Mouse (Mus musculus) intestine, embryonic 15.5 days (tissue): ENCODE results near the gene Zfp747. TPM values are rescaled to one million over a fixed set of nuclear protein-coding genes. Genes with fewer than 3 reads are reported as not detected.
"Not testable (repeated sequence)": the region's sequence is repeated elsewhere in the genome, so short reads cannot be mapped to it uniquely, and the experiment has no call there.

Experiments
- ATAC-seq: fragments of 200-750 bp; cut with Nextera tagmentation; 2 replicates; pipeline ENCODE4 v1.8.0; 2017; ENCODE audit warnings: moderate TSS enrichment, moderate library complexity
- H3K27ac ChIP-seq: fragments of 300-500 bp; sonication (generic); 2 replicates; pipeline ENCODE4 v1.5.1; 2015; ENCODE audit warnings: mild to moderate bottlenecking, inconsistent platforms
- H3K27me3 ChIP-seq: fragments of 300-500 bp; sonication (generic); replicated peaks from 2 replicates; pipeline ENCODE4 v1.6.1; 2015; ENCODE audit warnings: inconsistent platforms
- H3K36me3 ChIP-seq: fragments of 300-500 bp; sonication (generic); 2 replicates; pipeline ENCODE4 v1.6.1; 2015; ENCODE audit warnings: inconsistent platforms
- H3K4me1 ChIP-seq: fragments of 300-500 bp; sonication (generic); replicated peaks from 2 replicates; pipeline ENCODE4 v1.6.1; 2015; ENCODE audit warnings: inconsistent platforms
- H3K4me2 ChIP-seq: fragments of 300-500 bp; sonication (generic); replicated peaks from 2 replicates; pipeline ENCODE4 v1.6.1; 2015; ENCODE audit warnings: mild to moderate bottlenecking, inconsistent platforms
- H3K4me3 ChIP-seq: fragments of 300-500 bp; sonication (generic); replicated peaks from 2 replicates; pipeline ENCODE4 v1.5.1; 2015; ENCODE audit warnings: inconsistent platforms
- H3K9ac ChIP-seq: fragments of 300-500 bp; sonication (generic); 2 replicates; pipeline ENCODE4 v1.6.1; 2015; ENCODE audit warnings: inconsistent platforms
- H3K9me3 ChIP-seq: fragments of 300-500 bp; sonication (generic); 2 replicates; pipeline ENCODE4 v1.6.1; 2016; ENCODE audit warnings: inconsistent platforms
- WGBS: fragments of 180-500 bp; shearing (Covaris S2); methylation state at CpG from one replicate; pipeline ENCODE4 v1.1.7; 2015; 5-methylcytosine and 5-hydroxymethylcytosine counted together
- polyA plus RNA-seq: library from polyadenylated mRNA; unstranded; fragments of >200 nt; fragmentation: Nextera tagmentation; extraction: Ambion mirVana; gene quantifications from 2 replicates; pipeline ENCODE4 v1.2.1, GENCODE M21; 2015

Gene Zfp747
- polyA plus RNA-seq, 1 experiment from 2014 or later = 10.5 TPM

DNA sequence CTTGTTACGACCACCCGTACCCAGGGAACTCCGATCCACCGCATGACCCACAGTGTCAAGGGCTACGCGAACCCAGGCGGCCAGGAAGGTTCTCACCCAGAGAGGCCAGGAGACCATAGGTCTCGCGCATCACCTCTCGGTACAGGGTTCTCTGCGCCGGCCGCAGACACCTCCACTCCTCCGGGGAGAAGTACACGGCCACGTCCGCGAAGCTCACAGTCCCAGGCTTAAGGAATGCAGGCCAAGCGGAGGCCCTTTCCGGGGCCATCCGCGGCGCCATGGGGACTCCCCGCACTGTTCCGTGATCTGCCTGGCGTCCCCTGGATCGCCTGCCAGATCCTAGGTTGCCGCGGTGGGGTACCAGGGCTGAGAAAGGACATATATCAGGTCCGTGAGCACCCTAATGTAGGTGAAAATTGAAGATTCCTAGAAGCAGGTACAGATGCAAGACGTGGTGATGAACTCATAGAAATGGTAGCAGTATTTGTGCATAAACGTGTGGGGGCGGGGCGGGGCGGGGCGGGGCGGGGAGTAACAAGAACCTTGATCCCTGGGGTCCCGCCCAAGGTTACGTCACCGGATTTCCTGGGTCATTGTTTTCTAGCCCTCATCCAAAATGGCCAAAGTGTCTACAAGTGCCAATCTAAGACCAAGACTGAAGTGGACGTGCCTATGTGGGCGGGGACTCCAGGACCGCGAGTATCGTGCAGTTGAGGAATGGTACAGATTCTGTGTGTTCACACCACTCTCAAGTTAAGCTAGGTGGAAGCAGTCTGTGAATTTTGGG, 17.5 kb upstream of the Zfp747 start, which contains the start of gene E430018J23Rik:
E430018J23Rik (minus strand) TSS at position 473 of the 787 bp plus-strand sequence.
- peak within 1 kb of the TSS; percentile 74 for H3K4me2 ChIP-seq
- peaks cover 9% of the 10 kb centered on the region for H3K4me1 ChIP-seq
- H3K4me3 ChIP-seq = peak within 1 kb of the TSS; percentile 72
- ATAC-seq = peak; percentile 96
- H3K9ac ChIP-seq = peak within 1 kb of the TSS; percentile 83
- H3K27ac ChIP-seq = peak within 1 kb of the TSS; percentile 91
- no peaks in the 10 kb centered on the region for H3K27me3 ChIP-seq
- peaks cover 14% of the 10 kb centered on the region for H3K36me3 ChIP-seq
- WGBS = under 1% methylated on average over 45 of the region's 45 CpGs
- H3K9me3 ChIP-seq = no peaks in the 10 kb centered on the region

DNA sequence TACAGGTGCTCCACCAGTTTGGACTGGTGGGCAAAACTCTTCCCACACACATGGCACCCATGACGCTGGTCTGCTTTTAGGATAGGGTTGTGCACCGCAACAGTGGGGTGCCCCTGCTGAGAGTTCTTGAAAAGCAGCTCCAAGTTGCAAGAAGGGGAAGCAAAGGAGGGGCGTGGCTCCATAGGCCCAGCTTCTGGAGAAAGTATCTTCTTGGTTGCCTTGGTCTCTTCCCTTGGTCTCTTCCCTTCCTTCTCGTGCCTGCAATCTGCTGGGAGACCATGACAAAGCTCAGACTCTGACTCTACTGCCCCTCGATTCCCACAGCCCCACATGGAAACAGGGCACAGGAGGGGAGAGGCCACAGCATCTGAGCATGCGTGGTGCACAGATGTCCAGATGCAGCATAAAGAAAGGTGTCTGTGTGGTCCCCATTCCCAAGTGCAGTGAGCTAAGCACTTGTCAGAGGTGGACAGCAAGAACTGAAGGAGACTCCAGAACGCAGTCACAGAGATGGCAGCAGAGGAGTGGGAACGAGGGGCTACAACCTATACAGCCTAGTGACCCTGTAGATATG, 16.5 kb upstream of the Zfp747 start:
- Histone ChIP-seq H3K27me3 (no peaks in the 10 kb centered on the region), H3K4me1 (peaks cover 9% of the 10 kb centered on the region), H3K36me3 (peaks cover 14% of the 10 kb centered on the region), H3K9me3 (no peaks in the 10 kb centered on the region), H3K4me2 (peak overlapping the region; percentile 74), H3K9ac (peak overlapping the region; percentile 83; the same call in 1 of the 2 replicates), H3K27ac (0 out of 2 replicates have a peak overlapping the region, but pooled peaks have one; percentile 32), H3K4me3 (peak overlapping the region; percentile 72)
- 78% methylated on average over 8 of the region's 8 CpGs for WGBS
- ATAC-seq = no peak

DNA sequence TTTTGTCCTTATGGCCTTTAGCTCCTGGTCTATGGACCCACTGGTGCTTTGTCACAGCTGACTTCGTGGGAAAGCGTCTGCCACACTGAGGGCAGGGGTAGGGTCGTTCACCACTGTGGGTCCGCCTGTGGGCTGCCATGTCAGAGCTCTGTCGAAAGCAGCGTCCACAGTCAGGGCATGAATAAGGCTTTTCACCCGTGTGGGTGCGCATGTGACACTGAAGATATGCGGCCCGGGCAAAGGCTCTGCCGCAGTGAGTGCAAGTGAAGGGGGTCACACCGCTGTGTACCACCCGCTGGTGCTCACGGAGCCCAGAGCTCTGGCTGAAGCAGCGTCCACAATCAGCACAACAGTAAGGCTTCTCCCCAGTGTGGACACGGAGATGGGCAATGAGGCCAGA, 15.7 kb upstream of the Zfp747 start:
- H3K4me3 ChIP-seq = no peak overlapping the region
- H3K9me3 ChIP-seq = no peaks in the 10 kb centered on the region
- peaks cover 9% of the 10 kb centered on the region for H3K4me1 ChIP-seq
- no peaks in the 10 kb centered on the region for H3K27me3 ChIP-seq
- H3K4me2 ChIP-seq = no peak overlapping the region
- peaks cover 14% of the 10 kb centered on the region for H3K36me3 ChIP-seq
- 97% methylated on average over 16 of the region's 16 CpGs for WGBS
- H3K27ac ChIP-seq = no peak overlapping the region
- H3K9ac ChIP-seq = no peak overlapping the region
- no peak for ATAC-seq

DNA sequence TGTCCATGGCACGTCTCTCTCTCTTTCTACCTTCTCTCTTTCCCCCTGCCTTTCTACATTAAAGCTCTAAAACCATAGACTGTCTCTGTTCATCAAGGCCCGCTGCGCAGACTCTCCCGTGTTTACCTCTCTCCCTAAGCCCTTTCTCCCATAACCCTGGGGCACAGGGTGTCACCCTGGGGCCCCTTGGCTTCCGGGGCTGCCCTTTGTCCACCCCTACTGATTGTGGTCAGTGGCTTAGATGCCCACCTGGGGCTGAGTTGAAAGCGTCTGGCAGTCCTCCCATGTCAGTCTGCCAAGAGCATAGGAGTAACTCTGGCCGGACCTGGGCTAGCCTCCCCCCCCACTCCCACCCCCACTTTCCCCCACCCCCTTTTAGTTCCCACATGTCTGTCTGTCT, 14.5 kb upstream of the Zfp747 start:
- Histone ChIP-seq H3K27ac (no peak overlapping the region), H3K9ac (no peak overlapping the region), H3K4me2 (no peak overlapping the region), H3K4me1 (peaks cover 9% of the 10 kb centered on the region), H3K4me3 (no peak overlapping the region), H3K27me3 (no peaks in the 10 kb centered on the region), H3K9me3 (no peaks in the 10 kb centered on the region), H3K36me3 (peaks cover 17% of the 10 kb centered on the region)
- no peak for ATAC-seq
- WGBS = 77% methylated on average over 7 of the region's 7 CpGs

DNA sequence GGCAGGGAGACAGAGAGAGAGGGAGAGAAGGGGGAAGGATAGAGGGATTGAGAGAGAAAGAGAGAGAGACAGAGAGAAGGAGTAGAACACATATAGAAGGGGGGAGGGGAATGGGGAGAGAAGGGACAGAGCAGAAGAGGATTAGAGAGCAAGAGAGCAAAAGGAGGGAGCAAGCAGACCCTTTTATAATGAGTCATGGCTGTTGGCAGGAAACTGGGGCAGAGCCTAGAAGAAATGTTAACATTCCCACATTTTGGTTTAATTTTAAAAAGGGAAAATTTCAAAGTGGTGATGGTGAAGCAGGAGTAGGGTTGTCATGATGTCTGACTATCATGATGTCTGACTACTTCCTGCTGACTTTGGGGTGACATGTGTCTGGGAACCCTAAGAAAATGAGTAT, 12.4 kb upstream of the Zfp747 start:
- H3K9ac ChIP-seq, H3K27ac ChIP-seq, H3K4me2 ChIP-seq, H3K4me3 ChIP-seq, H3K9me3 ChIP-seq, H3K27me3 ChIP-seq, H3K4me1 ChIP-seq, ATAC-seq: not testable (repeated sequence)
- H3K36me3 ChIP-seq = peaks cover 25% of the 10 kb centered on the region

DNA sequence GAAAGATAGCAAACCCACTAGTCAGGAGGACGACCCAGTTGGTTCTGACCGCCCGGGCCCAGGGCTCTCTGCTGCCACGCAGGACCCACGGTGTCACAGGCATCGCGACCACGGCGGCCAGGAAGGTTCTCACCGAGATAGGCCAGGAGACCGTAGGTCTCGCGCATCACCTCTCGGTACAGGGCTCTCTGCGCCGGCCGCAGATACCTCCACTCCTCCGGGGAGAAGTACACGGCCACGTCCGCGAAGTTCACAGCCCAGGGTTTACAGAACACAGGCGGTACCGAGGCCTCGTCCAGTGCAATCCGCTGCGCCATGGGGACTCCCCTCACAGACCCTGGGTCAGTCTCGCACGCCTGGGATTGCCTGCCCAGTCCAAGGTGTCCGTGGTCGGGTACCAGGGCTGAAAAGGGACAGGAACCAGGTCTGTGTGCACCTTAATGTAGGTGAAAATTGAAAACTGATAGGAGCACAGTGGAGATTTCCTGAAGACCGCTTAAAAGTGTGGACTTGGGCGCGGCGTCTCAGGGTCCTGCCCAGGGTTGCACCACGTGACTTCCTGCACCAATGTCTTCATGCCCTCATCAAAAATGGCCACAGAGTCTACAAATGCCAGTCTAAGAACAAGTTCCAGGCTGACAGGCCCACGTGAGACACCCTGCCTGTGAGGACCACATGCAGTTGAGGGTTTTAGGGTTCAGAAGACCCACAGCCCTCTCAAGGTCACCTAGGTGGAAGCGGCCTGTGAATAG, 11.0 kb upstream of the Zfp747 start, which contains the start of gene 9130019O22Rik:
9130019O22Rik (minus strand) TSS at position 526 of the 752 bp plus-strand sequence.
- no peaks in the 10 kb centered on the region for H3K4me1 ChIP-seq
- peak within 1 kb of the TSS; percentile 55 for H3K4me3 ChIP-seq
- 0 out of 2 replicates have a peak within 1 kb of the TSS, but pooled peaks have one; percentile 51 for H3K27ac ChIP-seq
- H3K9ac ChIP-seq = peak within 1 kb of the TSS; percentile 66
- no peaks in the 10 kb centered on the region for H3K27me3 ChIP-seq
- 9% methylated on average over 38 of the region's 38 CpGs for WGBS
- H3K9me3 ChIP-seq = no peaks in the 10 kb centered on the region
- peak within 1 kb of the TSS; percentile 69 for H3K4me2 ChIP-seq
- peak; percentile 92 for ATAC-seq
- H3K36me3 ChIP-seq = peaks cover 21% of the 10 kb centered on the region

DNA sequence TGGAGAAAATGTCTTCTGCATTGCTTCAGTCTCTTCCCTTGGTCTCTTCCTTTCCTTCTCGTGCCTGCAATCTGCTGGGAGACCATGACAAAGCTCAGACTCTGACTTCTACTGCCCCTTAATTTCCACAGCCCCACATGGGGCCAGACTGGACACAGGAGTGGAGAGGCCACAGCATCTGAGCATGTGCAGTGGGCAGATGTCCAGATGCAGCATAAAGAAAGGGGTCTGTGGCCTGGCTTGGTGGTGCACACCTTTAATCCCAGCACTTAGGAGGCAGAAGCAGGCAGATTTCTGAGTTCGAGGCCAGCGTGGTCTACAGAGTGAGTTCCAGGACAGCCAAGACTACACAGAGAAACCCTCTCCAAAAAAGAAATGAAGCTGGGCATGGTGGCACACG, 9.7 kb upstream of the Zfp747 start:
- not testable (repeated sequence) for H3K27me3 ChIP-seq, H3K4me2 ChIP-seq, H3K9me3 ChIP-seq, H3K4me3 ChIP-seq, H3K27ac ChIP-seq, H3K9ac ChIP-seq, H3K4me1 ChIP-seq, ATAC-seq
- 91% methylated on average over 4 of the region's 4 CpGs for WGBS
- peaks cover 11% of the 10 kb centered on the region for H3K36me3 ChIP-seq

DNA sequence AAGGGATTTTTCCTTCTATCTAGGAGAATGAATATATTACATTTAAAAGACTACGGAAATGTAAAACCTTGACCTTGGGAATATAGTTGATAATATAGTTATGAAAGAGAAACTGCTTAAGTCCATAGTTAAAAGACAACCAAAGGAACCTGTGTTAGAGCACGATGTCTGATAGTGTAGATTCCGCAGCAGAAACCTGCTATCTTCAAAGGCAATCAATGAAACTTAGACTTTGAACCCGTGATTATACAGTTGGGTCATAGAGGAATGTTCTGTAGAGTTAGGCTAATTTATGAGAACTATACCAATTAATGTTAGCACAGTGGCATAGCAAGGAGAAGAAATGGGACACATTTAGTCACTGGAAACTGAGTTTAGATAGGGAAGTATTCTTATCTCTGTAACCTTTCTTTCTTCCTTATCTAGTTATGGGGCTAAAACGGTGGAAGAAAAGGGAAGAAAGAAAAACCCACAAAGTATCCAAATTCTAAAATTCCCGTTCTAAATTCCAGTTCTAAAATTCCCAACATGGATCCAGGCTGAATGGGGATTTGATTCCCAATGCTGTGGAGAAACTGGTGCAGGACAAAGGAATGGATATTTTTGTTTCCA, 2.6 kb upstream of the Zfp747 start:
- 54% methylated on average over 6 of the region's 6 CpGs for WGBS

DNA sequence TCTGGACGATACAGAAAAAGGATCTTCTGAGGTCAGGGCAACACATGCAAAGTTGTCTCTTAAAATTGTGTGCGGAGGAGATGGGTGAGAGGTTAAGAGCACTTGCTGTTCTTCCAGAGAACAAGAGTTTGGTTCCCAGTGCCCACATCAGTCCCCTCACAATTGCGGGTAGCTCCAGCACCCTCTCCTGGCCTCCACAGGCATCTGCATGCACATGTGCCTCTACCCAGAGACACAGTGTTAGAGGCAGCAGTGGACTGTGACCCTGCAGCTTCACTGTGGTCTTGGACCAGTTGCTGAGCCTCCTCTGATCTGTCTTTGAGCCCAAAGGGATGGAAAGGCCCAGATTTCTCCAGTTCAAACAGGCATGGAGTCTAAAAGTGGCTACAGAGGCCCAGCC, 4.0 kb downstream of the Zfp747 start:
- not testable (repeated sequence) for H3K9me3 ChIP-seq, H3K4me2 ChIP-seq, H3K4me1 ChIP-seq, H3K36me3 ChIP-seq, H3K4me3 ChIP-seq, H3K9ac ChIP-seq, H3K27ac ChIP-seq, ATAC-seq, H3K27me3 ChIP-seq
- WGBS = 87% methylated on average over 3 of the region's 3 CpGs

More for the DNA sequence above, 2.6 kb upstream of the Zfp747 start:
- no peak overlapping the region for H3K4me3 ChIP-seq
- no peaks in the 10 kb centered on the region for H3K9me3 ChIP-seq
- peak overlapping the region; percentile 34; the same call in 1 of the 2 replicates for H3K27ac ChIP-seq
- no peaks in the 10 kb centered on the region for H3K4me1 ChIP-seq
- peak; percentile 57 for ATAC-seq
- H3K4me2 ChIP-seq = no peak overlapping the region
- no peaks in the 10 kb centered on the region for H3K27me3 ChIP-seq
- H3K9ac ChIP-seq = no peak overlapping the region
- peaks cover 8% of the 10 kb centered on the region for H3K36me3 ChIP-seq

DNA sequence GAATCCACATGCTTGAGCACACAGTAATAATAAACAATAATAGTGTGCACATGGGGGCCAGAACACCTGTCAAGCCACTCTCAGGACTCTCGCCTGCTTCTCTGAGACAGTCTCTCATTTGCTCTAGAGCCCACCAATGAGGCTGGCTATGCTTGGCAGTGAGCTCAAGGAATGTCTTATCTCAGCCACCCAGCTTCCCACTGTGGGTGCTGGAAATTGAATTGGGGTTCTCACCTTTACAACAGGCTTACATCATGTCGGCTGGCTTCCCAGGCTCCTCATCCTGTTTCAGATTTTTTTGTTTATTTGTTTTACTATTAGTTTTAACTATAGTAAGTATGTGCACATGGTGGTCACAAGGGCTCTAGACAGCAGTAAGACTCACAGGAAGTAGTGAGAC, 4.6 kb downstream of the Zfp747 start:
- H3K9me3 ChIP-seq = no peaks in the 10 kb centered on the region
- no peak overlapping the region for H3K9ac ChIP-seq
- peaks cover 8% of the 10 kb centered on the region for H3K36me3 ChIP-seq
- H3K27me3 ChIP-seq = no peaks in the 10 kb centered on the region
- H3K27ac ChIP-seq = no peak overlapping the region
- 79% methylated on average over 2 of the region's 2 CpGs for WGBS
- ATAC-seq = no peak
- no peak overlapping the region for H3K4me3 ChIP-seq
- no peaks in the 10 kb centered on the region for H3K4me1 ChIP-seq
- no peak overlapping the region for H3K4me2 ChIP-seq

DNA sequence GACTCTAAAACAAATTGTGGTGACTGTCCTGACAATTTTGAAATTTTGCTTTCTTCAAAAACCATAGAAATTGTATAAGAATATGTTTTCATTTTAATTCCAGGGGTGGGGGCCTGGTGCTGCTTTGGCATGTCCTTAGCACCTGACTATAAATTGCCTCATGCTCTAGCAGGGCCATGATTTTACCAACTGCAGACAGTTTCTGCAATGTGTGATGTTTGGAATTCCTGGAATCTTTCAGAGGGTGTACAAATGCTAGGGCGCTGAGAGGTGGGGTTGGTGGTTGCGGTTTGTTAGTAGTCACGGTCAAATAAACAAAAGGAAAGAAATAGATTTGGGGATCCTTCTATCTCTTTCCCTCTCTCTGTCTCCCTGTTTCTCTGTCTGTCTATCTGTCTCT, 9.6 kb downstream of the Zfp747 start:
- no peak overlapping the region for H3K9ac ChIP-seq
- H3K4me1 ChIP-seq = peaks cover 11% of the 10 kb centered on the region
- H3K27ac ChIP-seq = no peak overlapping the region
- ATAC-seq = no peak
- WGBS = 74% methylated on average over 3 of the region's 3 CpGs
- H3K4me2 ChIP-seq = no peak overlapping the region
- H3K9me3 ChIP-seq = no peaks in the 10 kb centered on the region
- H3K4me3 ChIP-seq = no peak overlapping the region
- H3K27me3 ChIP-seq = 0 out of 2 replicates have a peak, but pooled peaks cover 4% of the 10 kb centered on the region
- no peaks in the 10 kb centered on the region for H3K36me3 ChIP-seq

DNA sequence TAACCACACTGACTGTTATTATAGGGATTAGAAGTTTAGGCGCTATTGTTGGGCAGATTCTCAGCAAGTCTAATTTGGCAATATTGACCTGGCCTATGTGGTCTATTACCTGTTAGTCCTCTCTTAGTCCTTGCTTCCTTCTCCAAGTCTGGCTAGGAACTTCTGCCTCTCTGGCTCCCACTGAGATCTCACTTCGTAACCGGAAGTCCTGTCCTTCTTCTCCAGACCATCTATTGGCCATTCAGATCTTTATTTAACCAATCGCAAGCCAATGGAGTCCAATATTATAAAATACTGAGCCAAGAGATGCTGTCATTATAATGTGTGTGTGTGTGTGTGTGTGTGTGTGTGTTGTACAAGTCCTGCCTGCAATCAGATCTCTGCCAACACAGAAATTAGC, 11.7 kb downstream of the Zfp747 start:
- no peak for ATAC-seq
- peak overlapping the region; percentile 73 for H3K4me2 ChIP-seq
- H3K36me3 ChIP-seq = no peaks in the 10 kb centered on the region
- no peak overlapping the region for H3K4me3 ChIP-seq
- peaks cover 19% of the 10 kb centered on the region for H3K4me1 ChIP-seq
- H3K9ac ChIP-seq = peak overlapping the region; percentile 61; the same call in 1 of the 2 replicates
- WGBS = 59% methylated on average over 4 of the region's 4 CpGs
- H3K9me3 ChIP-seq = no peaks in the 10 kb centered on the region
- 0 out of 2 replicates have a peak, but pooled peaks cover 4% of the 10 kb centered on the region for H3K27me3 ChIP-seq
- H3K27ac ChIP-seq = peak overlapping the region; percentile 54; the same call in 1 of the 2 replicates
